Mouse (Mus musculus) midbrain, postnatal 0 days (tissue): ENCODE data around the gene Tcf7l2. TPM values are rescaled to one million over a fixed set of nuclear protein-coding genes. Genes with fewer than 3 reads are reported as not detected.

Experiments
- ATAC-seq: fragments of 200-750 bp; cut with Nextera tagmentation; 2 replicates; pipeline ENCODE4 v1.8.0; 2017; ENCODE audit warnings: moderate number of reproducible peaks, mild to moderate bottlenecking, moderate TSS enrichment, moderate library complexity; ENCODE audit not compliant: low FRiP score
- DNase-seq: peaks from one replicate; pipeline ENCODE4 v3.0.0-alpha.2; 2015; ENCODE audit warnings: low spot score
- H3K27ac ChIP-seq: fragments of 300-500 bp; sonication (generic); 2 replicates; pipeline ENCODE4 v1.5.1; 2014; ENCODE audit warnings: low read depth, mild to moderate bottlenecking, low read length, mixed read lengths
- H3K27me3 ChIP-seq: fragments of 300-500 bp; sonication (generic); 2 replicates; pipeline ENCODE4 v1.6.1; 2014; ENCODE audit warnings: low read length, control low read depth, mixed read lengths; ENCODE audit not compliant: insufficient read depth
- H3K36me3 ChIP-seq: fragments of 300-500 bp; sonication (generic); 2 replicates; pipeline ENCODE4 v1.6.1; 2014; ENCODE audit warnings: low read length, control low read depth, mixed read lengths; ENCODE audit not compliant: insufficient read depth
- H3K4me1 ChIP-seq: fragments of 300-500 bp; sonication (generic); 2 replicates; pipeline ENCODE4 v1.6.1; 2014; ENCODE audit warnings: mild to moderate bottlenecking, control low read depth, antibody characterized with exemption, low read length, mixed read lengths; ENCODE audit not compliant: insufficient read depth
- H3K4me2 ChIP-seq: fragments of 300-500 bp; sonication (generic); 2 replicates; pipeline ENCODE4 v1.6.1; 2014; ENCODE audit warnings: low read depth, mild to moderate bottlenecking, low read length, mixed read lengths; ENCODE audit not compliant: poor library complexity, severe bottlenecking
- H3K4me3 ChIP-seq: fragments of 300-500 bp; sonication (generic); 2 replicates; pipeline ENCODE4 v1.5.1; 2014; ENCODE audit warnings: low read depth, mild to moderate bottlenecking, low read length, moderate library complexity
- H3K9ac ChIP-seq: fragments of 300-500 bp; sonication (generic); replicated peaks from 2 replicates; pipeline ENCODE4 v1.6.1; 2014; ENCODE audit warnings: mild to moderate bottlenecking, low read length, moderate library complexity, mixed read lengths; ENCODE audit not compliant: poor library complexity, severe bottlenecking
- H3K9me3 ChIP-seq: fragments of 300-500 bp; sonication (generic); 2 replicates; pipeline ENCODE4 v1.6.1; 2016; ENCODE audit warnings: low read length, control low read depth
- CTCF ChIP-seq: IDR thresholded peaks from 2 replicates; pipeline ENCODE4 v1.5.1; 2016; ENCODE audit warnings: antibody characterized with exemption, mild to moderate bottlenecking
- WGBS: fragments of 180-500 bp; shearing (Covaris S2); extraction: QIAGEN DNeasy Blood & Tissue Kit; methylation state at CpG from one replicate; pipeline ENCODE4 v1.1.7; 2014; 5-methylcytosine and 5-hydroxymethylcytosine counted together
- polyA plus RNA-seq: library from polyadenylated mRNA; unstranded; fragments of >200 nt; fragmentation: Nextera tagmentation; extraction: Ambion mirVana; gene quantifications from 2 replicates; pipeline ENCODE4 v1.2.1, GENCODE M21; 2015
- total RNA-seq: library from RNA; depleted of rRNA; stranded (reverse); fragments of >200 nt; gene quantifications from 2 replicates; pipeline ENCODE4 v1.2.3, GENCODE M21; 2014

The Tcf7l2 gene
- total and polyA plus RNA-seq, 2 experiments from 2014 or later: 67.2 to 861 TPM

DNA sequence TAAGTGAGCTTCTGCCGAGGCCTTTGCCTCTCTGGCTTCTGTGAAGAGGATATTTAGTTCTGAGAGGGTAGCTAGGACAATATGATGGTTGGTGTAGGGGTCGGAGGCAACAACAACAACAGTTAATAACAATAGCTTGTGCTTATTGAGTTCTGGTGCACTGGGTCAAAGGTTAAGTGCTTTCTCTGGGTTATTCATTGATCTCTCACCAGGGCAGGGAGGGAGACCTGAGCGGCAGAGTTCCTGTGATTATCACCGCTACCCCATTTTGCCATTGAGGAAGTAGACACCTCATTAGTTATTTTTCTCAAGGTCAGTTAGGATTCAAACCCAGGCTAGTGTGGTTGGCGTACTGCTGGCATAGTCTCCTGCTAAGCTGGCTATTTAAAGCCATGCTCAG, 19.5 kb downstream of the Tcf7l2 start:
- H3K9ac ChIP-seq: no peak overlapping the region
- DNase-seq (no peak), ATAC-seq (no peak)
- 57% methylated on average over 5 of the region's 5 CpGs for WGBS
- no peak overlapping the region for H3K4me2 ChIP-seq
- peaks cover 7% of the 10 kb centered on the region; the same call in 1 of the 2 replicates for H3K4me1 ChIP-seq
- TF ChIP-seq CTCF: no peak
- no peaks in the 10 kb centered on the region for H3K9me3 ChIP-seq
- H3K4me3 ChIP-seq: no peak overlapping the region
- H3K36me3 ChIP-seq: no peaks in the 10 kb centered on the region
- H3K27ac ChIP-seq: no peak overlapping the region
- no peaks in the 10 kb centered on the region for H3K27me3 ChIP-seq

- Histone ChIP-seq H3K4me2 (no peak overlapping the region), H3K9me3 (no peaks in the 10 kb centered on the region), H3K36me3 (no peaks in the 10 kb centered on the region), H3K27ac (no peak overlapping the region), H3K27me3 (no peaks in the 10 kb centered on the region), H3K4me1 (peaks cover 7% of the 10 kb centered on the region; the same call in 1 of the 2 replicates), H3K4me3 (no peak overlapping the region), H3K9ac (no peak overlapping the region)
- ATAC-seq (no peak), DNase-seq (no peak)
- TF ChIP-seq CTCF: no peak
- 96% methylated on average over 3 of the region's 3 CpGs for WGBS
Measured at GRCm38 (mm10) chr19:55762187-55762586, 20.6 kb downstream of the Tcf7l2 start.

- H3K4me1 ChIP-seq: 0 out of 2 replicates have a peak, but pooled peaks cover 2% of the 10 kb centered on the region
- H3K36me3 ChIP-seq: no peaks in the 10 kb centered on the region
- H3K9ac ChIP-seq: no peak overlapping the region
- no peak for DNase-seq
- TF ChIP-seq CTCF: no peak
- H3K4me3 ChIP-seq: no peak overlapping the region
- ATAC-seq: no peak
- H3K27me3 ChIP-seq: no peaks in the 10 kb centered on the region
- H3K4me2 ChIP-seq: no peak overlapping the region
- no peaks in the 10 kb centered on the region for H3K9me3 ChIP-seq
- 84% methylated on average over 11 of the region's 11 CpGs for WGBS
- no peak overlapping the region for H3K27ac ChIP-seq
Measured at GRCm38 (mm10) chr19:55765814-55766213, 24.2 kb downstream of the Tcf7l2 start.

- no peak overlapping the region; the same call in 1 of the 2 replicates for H3K27ac ChIP-seq
- H3K4me2 ChIP-seq: no peak overlapping the region
- H3K9me3 ChIP-seq: no peaks in the 10 kb centered on the region
- 63% methylated on average over 6 of the region's 6 CpGs for WGBS
- no peaks in the 10 kb centered on the region for H3K4me1 ChIP-seq
- DNase-seq (no peak), ATAC-seq (no peak)
- no peak overlapping the region for H3K9ac ChIP-seq
- TF ChIP-seq CTCF: no peak
- no peaks in the 10 kb centered on the region for H3K27me3 ChIP-seq
- no peaks in the 10 kb centered on the region for H3K36me3 ChIP-seq
- no peak overlapping the region for H3K4me3 ChIP-seq
Measured at GRCm38 (mm10) chr19:55767104-55767503, 25.5 kb downstream of the Tcf7l2 start.

DNA sequence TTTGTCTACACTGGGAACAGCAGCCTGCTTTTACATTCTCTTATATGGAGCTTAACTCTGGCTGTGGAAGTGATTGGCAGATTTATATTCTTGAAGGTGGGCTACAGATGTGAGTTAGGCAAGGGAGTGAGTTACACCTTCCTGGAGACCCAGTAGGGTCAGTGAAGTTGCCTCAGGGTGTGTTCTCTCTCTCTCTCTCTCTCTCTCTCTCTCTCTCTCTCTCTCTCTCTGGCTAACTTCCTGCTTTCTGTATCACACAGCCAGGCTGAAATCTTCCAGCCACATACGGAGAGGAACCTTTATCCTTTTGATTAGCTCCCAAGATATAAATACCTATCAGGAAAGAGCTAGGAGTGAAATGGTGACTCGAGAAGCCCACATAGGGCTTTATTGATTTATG, 26.0 kb downstream of the Tcf7l2 start:
- H3K4me2 ChIP-seq: no peak overlapping the region
- H3K27me3 ChIP-seq: no peaks in the 10 kb centered on the region
- H3K4me1 ChIP-seq: 0 out of 2 replicates have a peak, but pooled peaks cover under 1% of the 10 kb centered on the region
- ATAC-seq: no peak
- H3K4me3 ChIP-seq: no peak overlapping the region
- H3K36me3 ChIP-seq: no peaks in the 10 kb centered on the region
- WGBS: 50% methylated on average over 2 of the region's 2 CpGs
- H3K27ac ChIP-seq: no peak overlapping the region; the same call in 1 of the 2 replicates
- no peak for DNase-seq
- TF ChIP-seq CTCF: no peak
- no peaks in the 10 kb centered on the region for H3K9me3 ChIP-seq
- no peak overlapping the region for H3K9ac ChIP-seq

- Histone ChIP-seq H3K9ac (no peak overlapping the region), H3K4me1 (0 out of 2 replicates have a peak, but pooled peaks cover 3% of the 10 kb centered on the region), H3K4me3 (no peak overlapping the region), H3K9me3 (no peaks in the 10 kb centered on the region), H3K27ac (no peak overlapping the region; the same call in 1 of the 2 replicates), H3K4me2 (no peak overlapping the region), H3K27me3 (no peaks in the 10 kb centered on the region), H3K36me3 (no peaks in the 10 kb centered on the region)
- ATAC-seq (no peak), DNase-seq (no peak)
- WGBS: 80% methylated on average over 10 of the region's 11 CpGs
- TF ChIP-seq CTCF: no peak
Measured at GRCm38 (mm10) chr19:55768246-55768645, 26.6 kb downstream of the Tcf7l2 start.
